Mouse (Mus musculus): ENCODE measurements at regions not wholly inside any gene's neighbourhood (a gene's known extent, or its start where the extent isn't known, plus 50 kb on each side); places are given as distances from the start of the nearest gene placed in this dataset.

DNA sequence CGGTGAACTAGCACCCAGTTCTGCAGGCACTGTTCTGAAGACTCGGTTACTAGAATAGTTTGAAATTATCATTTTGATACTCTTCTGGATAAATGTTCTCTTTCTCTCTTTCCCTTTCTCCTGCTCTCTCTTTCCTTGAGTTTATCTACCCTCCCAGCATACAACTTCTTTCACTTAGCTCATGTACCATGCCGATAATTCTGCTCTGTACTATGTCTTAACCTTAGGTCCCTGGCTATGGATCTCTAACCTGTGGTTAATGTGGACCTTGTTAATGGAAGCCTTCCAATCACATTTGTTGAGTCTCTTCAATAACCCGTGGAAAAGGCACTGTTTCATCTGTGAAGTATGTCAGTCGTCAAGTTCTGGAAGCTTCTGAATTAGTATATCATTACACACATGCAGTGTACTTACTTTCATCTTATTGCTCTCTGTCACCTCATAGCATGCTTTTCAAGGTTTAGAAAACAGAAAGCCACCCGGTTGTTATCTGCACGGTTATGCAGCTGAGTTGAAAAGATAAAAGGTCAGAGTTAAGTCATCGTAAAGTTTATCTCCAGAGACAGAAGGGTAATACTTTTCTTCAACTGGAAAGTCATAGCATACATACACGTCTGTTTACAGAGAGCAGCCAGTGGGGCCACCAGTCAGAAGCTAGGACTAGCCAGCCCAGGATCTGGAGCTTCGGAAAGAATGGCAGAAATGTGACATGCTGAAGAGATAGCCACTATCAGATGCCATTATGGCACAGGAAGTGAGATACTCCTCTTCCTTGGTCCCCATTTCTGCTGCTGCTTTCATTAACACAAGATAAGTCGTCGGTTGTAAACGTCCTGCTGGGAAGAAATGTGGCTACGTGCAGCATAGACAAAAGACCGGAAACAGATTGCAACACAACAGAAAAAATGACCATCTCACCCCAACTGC is 157.6 kb upstream of the Rspo3 start:
- Histone ChIP-seq H3K36me3 (ENCODE audit: control insufficient read depth in 1 of 2, insufficient read depth in 2 of 2, low read length in 2 of 2) (no peaks in the 10 kb centered on the region), H3K4me3 (ENCODE audit: control insufficient read depth in 1 of 2, insufficient read depth in 1 of 2, low read depth in 2 of 2, low read length in 2 of 2) (peak overlapping the region in 1 of 2 experiments; percentile 3; a peak in 1 of 4 replicates), H3K27ac (ENCODE audit: control insufficient read depth, low read depth, low read length) (no peak overlapping the region), H3K4me1 (ENCODE audit: control insufficient read depth in 1 of 2, insufficient read depth in 2 of 2, low read length in 2 of 2) (no peaks in the 10 kb centered on the region; a peak in 1 of 4 replicates), H3K79me2 (ENCODE audit: control insufficient read depth, insufficient read depth, low read length, poor library complexity) (no peaks in the 10 kb centered on the region), H3K9me3 (replicated peaks; ENCODE audit: insufficient read depth, low read length) (no peaks in the 10 kb centered on the region), H3K27me3 (ENCODE audit: control insufficient read depth in 1 of 2, insufficient read depth in 2 of 2, low read length in 2 of 2) (no peaks in the 10 kb centered on the region), H3K9ac (ENCODE audit: control insufficient read depth, low read depth, low read length, poor library complexity, severe bottlenecking) (no peak overlapping the region)
- DNase-seq (ENCODE audit: low read depth, low spot score): peak; percentile 6
- TF ChIP-seq TAL1 (IDR thresholded peaks at IDR 0.05; ENCODE audit: low read length): no peak
- TF ChIP-seq POLR2AphosphoS5 (IDR thresholded peaks at IDR 0.05; ENCODE audit: borderline replicate concordance, low read depth, low read length): no peak
- no peak for TF ChIP-seq MYB (IDR thresholded peaks at IDR 0.05; ENCODE audit: low read depth, low read length)
- TF ChIP-seq POLR2A (IDR thresholded peaks at IDR 0.05; ENCODE audit: control insufficient read depth in 1 of 2, insufficient read depth in 1 of 2, low read depth in 1 of 2, low read length in 2 of 2, poor library complexity in 1 of 2): no peak
- no peak for TF ChIP-seq ZMIZ1 (IDR thresholded peaks at IDR 0.05; ENCODE audit: low read depth, low read length)
- TF ChIP-seq BHLHE40 (IDR thresholded peaks at IDR 0.05; ENCODE audit: borderline replicate concordance, low read depth, low read length): no peak
- TF ChIP-seq MEF2A (IDR thresholded peaks at IDR 0.05; ENCODE audit: extremely low read depth, insufficient replicate concordance, low read depth, low read length, poor library complexity, severe bottlenecking): no peak
- no peak for TF ChIP-seq MAX (IDR thresholded peaks at IDR 0.05; ENCODE audit: low read length)
- TF ChIP-seq RCOR1 (IDR thresholded peaks at IDR 0.05; ENCODE audit: low read depth, low read length): no peak
- no peak for TF ChIP-seq GABPA (IDR thresholded peaks at IDR 0.05; ENCODE audit: low read depth, low read length)
- TF ChIP-seq CHD2 (IDR thresholded peaks at IDR 0.05; ENCODE audit: low read length): no peak
- TF ChIP-seq MXI1 (IDR thresholded peaks at IDR 0.05; ENCODE audit: low read depth, low read length): no peak
- no peak for TF ChIP-seq ZC3H11A (IDR thresholded peaks at IDR 0.05; ENCODE audit: low read depth, low read length)
- TF ChIP-seq ELF1 (IDR thresholded peaks at IDR 0.05; ENCODE audit: low read depth, low read length): no peak
- peak; percentile 63; the same call in 1 of the 2 replicates for TF ChIP-seq TCF12 (IDR thresholded peaks at IDR 0.05; ENCODE audit: low read depth, low read length)
- no peak for TF ChIP-seq MAZ (IDR thresholded peaks at IDR 0.05; ENCODE audit: low read depth, low read length)
- peak; percentile 61; the same call in 1 of the 2 replicates for TF ChIP-seq ETS1 (IDR thresholded peaks at IDR 0.05; ENCODE audit: low read depth, low read length)
- TF ChIP-seq MYC (IDR thresholded peaks at IDR 0.05; ENCODE audit: low read depth, low read length): no peak
- no peak for TF ChIP-seq UBTF (IDR thresholded peaks at IDR 0.05; ENCODE audit: borderline replicate concordance, insufficient read depth, low read depth, low read length)
- TF ChIP-seq ZKSCAN1 (IDR thresholded peaks at IDR 0.05; ENCODE audit: low read depth, low read length): no peak
- 0 out of 4 replicates have a peak, but pooled peaks of 1 of the 2 experiments have one; percentile 5 for TF ChIP-seq EP300 (IDR thresholded peaks at IDR 0.05; ENCODE audit: low read depth in 1 of 2, low read length in 2 of 2)
- no peak for TF ChIP-seq POLR2AphosphoS2 (IDR thresholded peaks at IDR 0.05; ENCODE audit: low read length)
- no peak for TF ChIP-seq CTCF (IDR thresholded peaks at IDR 0.05 in 2 of 3, conservative IDR thresholded peaks at IDR 0.05 in 1 of 3; ENCODE audit: control insufficient read depth in 1 of 3, insufficient read depth in 1 of 3, low read depth in 2 of 3, low read length in 3 of 3, poor library complexity in 1 of 3, severe bottlenecking in 1 of 3)

Measured in MEL (cell line).